Mouse (Mus musculus): ENCODE measurements around the gene Man1b1.

DNA sequence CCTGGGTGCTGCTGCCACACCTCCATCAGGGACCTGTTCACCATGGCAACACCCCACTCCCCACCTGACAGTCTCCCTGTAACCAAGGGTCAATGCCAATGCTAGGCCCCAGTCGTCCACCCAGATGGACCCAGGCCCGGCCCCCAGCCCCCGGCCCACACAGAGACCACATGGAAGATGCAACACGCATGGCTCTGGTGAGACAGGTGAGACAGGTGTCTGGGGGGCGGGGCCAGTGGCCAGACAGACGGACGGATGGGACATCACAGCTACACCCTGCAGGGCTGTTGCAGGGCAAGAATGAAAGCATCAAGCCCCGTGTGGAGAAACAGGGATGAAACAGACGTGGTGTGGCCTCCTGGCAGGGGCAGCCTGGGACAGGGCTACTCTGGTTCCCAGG lies 38.4 kb upstream of the Man1b1 start:
- TF ChIP-seq POLR2A (IDR thresholded peaks at IDR 0.05; ENCODE audit: control insufficient read depth, extremely low read depth, insufficient read depth, low read length, poor library complexity) (no peak), CTCF (IDR thresholded peaks at IDR 0.05; ENCODE audit: borderline replicate concordance, control insufficient read depth, extremely low read depth, insufficient read depth, low read length, poor library complexity) (no peak)

Data from thymus, adult 2 months (tissue).